Mouse (Mus musculus) bone marrow, adult 2 months (tissue): ENCODE data around the gene Plekhg4. TPM values are rescaled to one million over a fixed set of nuclear protein-coding genes. Genes with fewer than 3 reads are reported as not detected.

Experiments used
- H3K27ac ChIP-seq: fragments of 200-500 bp; 2 replicates; pipeline ENCODE4 v1.5.1; 2012; ENCODE audit warnings: low read depth, mild to moderate bottlenecking, control low read depth, inconsistent platforms, low read length; ENCODE audit not compliant: control insufficient read depth, poor library complexity, insufficient read depth
- H3K4me1 ChIP-seq: fragments of 200-500 bp; 2 replicates; pipeline ENCODE4 v1.6.1; 2011; ENCODE audit warnings: low read length; ENCODE audit not compliant: control insufficient read depth, insufficient read depth
- H3K4me3 ChIP-seq: fragments of 200-500 bp; replicated peaks from 2 replicates; pipeline ENCODE3; 2011; ENCODE audit warnings: mild to moderate bottlenecking, low read depth, low read length, control low read depth; ENCODE audit not compliant: control insufficient read depth
- CTCF ChIP-seq: fragments of 200-500 bp; IDR thresholded peaks from 2 replicates; pipeline ENCODE4 v1.5.1; 2011; ENCODE audit warnings: low read length, control low read depth; ENCODE audit not compliant: control insufficient read depth, insufficient read depth
- POLR2A ChIP-seq: fragments of 200-500 bp; IDR thresholded peaks from 2 replicates; pipeline ENCODE4 v1.6.1; 2011; ENCODE audit warnings: low read depth, mild to moderate bottlenecking, control low read depth, low read length, borderline replicate concordance; ENCODE audit not compliant: control insufficient read depth
- WGBS: fragments of 180-500 bp; shearing (Covaris S2); methylation state at CpG from one replicate; pipeline ENCODE4 v1.1.7; 2018; 5-methylcytosine and 5-hydroxymethylcytosine counted together
- polyA plus RNA-seq: library from polyadenylated mRNA; stranded (reverse); fragments of >200 nt; gene quantifications from 2 replicates; pipeline ENCODE4 v1.2.4, GENCODE M21; 2011; ENCODE audit warnings: low replicate concordance; ENCODE audit not compliant: missing spikeins, insufficient read depth, insufficient read length

The Plekhg4 gene
- polyA plus RNA-seq, 1 experiment = not detected

GRCm38 (mm10) chr8:105346611-105347427, 26.3 kb upstream of the Plekhg4 start:
- 7% methylated on average over 34 of the region's 34 CpGs for WGBS

GRCm38 (mm10) chr8:105347428-105348221, 25.4 kb upstream of the Plekhg4 start, which contains the start of gene Fhod1:
Gene Fhod1, minus strand, starts transcription at chr8:105347953.
- H3K4me3 ChIP-seq = peak within 1 kb of the TSS; percentile 91
- WGBS = under 1% methylated on average over 53 of the region's 53 CpGs
- H3K4me1 ChIP-seq = no peaks in the 10 kb centered on the region; the same call in 1 of the 2 replicates
- H3K27ac ChIP-seq = peak within 1 kb of the TSS; percentile 83
- peak; percentile 67; the same call in 1 of the 2 replicates for TF ChIP-seq POLR2A
- no peak for TF ChIP-seq CTCF

More at GRCm38 (mm10) chr8:105346611-105347427, 26.3 kb upstream of the Plekhg4 start:
- Histone ChIP-seq H3K4me3 (peak overlapping the region; percentile 91), H3K4me1 (no peaks in the 10 kb centered on the region; the same call in 1 of the 2 replicates), H3K27ac (no peak overlapping the region; the same call in 1 of the 2 replicates)
- TF ChIP-seq CTCF (no peak), POLR2A (no peak)

- H3K27ac ChIP-seq = peak within 1 kb of the TSS; percentile 83
- peak within 1 kb of the TSS; percentile 91 for H3K4me3 ChIP-seq
- TF ChIP-seq CTCF = no peak
- TF ChIP-seq POLR2A = no peak
- no peaks in the 10 kb centered on the region; the same call in 1 of the 2 replicates for H3K4me1 ChIP-seq
- WGBS = under 1% methylated on average over 34 of the region's 34 CpGs
These were observed 24.5 kb upstream of the Plekhg4 start, which contains the start of gene Slc9a5 for GRCm38 (mm10) chr8:105348450-105349095. Gene Slc9a5, plus strand, starts transcription at chr8:105348843.

GRCm38 (mm10) chr8:105349096-105349771, 23.8 kb upstream of the Plekhg4 start:
- 1% methylated on average over 43 of the region's 48 CpGs for WGBS
- Histone ChIP-seq H3K27ac (no peak overlapping the region), H3K4me3 (peak overlapping the region; percentile 46), H3K4me1 (no peaks in the 10 kb centered on the region; the same call in 1 of the 2 replicates)
- no peak for TF ChIP-seq POLR2A
- no peak for TF ChIP-seq CTCF

- Histone ChIP-seq H3K4me1 (peaks cover 2% of the 10 kb centered on the region; the same call in 1 of the 2 replicates), H3K4me3 (no peak overlapping the region), H3K27ac (no peak overlapping the region)
- WGBS = 71% methylated on average over 7 of the region's 7 CpGs
- no peak for TF ChIP-seq POLR2A
- no peak for TF ChIP-seq CTCF
These were observed 22.9 kb upstream of the Plekhg4 start for GRCm38 (mm10) chr8:105350186-105350585.

GRCm38 (mm10) chr8:105353583-105354135, 19.4 kb upstream of the Plekhg4 start:
- Histone ChIP-seq H3K4me3 (no peak overlapping the region), H3K4me1 (peaks cover 5% of the 10 kb centered on the region; the same call in 1 of the 2 replicates), H3K27ac (no peak overlapping the region)
- WGBS = 83% methylated on average over 8 of the region's 8 CpGs
- TF ChIP-seq POLR2A (no peak), CTCF (no peak)

GRCm38 (mm10) chr8:105354549-105354948, 18.5 kb upstream of the Plekhg4 start:
- H3K4me1 ChIP-seq = peaks cover 5% of the 10 kb centered on the region; the same call in 1 of the 2 replicates
- 0 out of 2 replicates have a peak overlapping the region, but pooled peaks have one; percentile 19 for H3K27ac ChIP-seq
- no peak overlapping the region for H3K4me3 ChIP-seq
- TF ChIP-seq POLR2A (no peak), CTCF (no peak)
- 90% methylated on average over 4 of the region's 4 CpGs for WGBS
